Mouse (Mus musculus): ENCODE results near the gene Tagap.
"Not testable (repeated sequence)": the region's sequence is repeated elsewhere in the genome, so short reads cannot be mapped to it uniquely, and the experiment has no call there.

Gene Tagap

DNA sequence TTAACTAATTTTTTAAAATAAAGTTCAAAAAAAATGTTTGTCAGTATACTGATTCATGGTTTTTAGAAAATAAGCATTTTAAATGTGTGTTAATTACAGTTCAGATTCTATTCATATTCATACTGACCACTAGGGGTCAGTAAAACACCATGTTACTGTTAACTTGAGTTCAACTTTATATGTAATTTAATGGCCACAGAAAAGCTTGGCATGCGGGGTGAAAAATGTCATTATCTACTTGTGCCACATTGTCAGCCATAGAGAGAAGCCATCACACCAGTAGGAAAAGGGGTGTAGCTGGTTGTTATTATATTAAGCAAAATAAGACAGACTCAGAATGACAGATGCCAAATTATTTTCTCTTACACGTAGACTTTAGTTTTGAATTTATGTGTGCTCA lies 57.7 kb downstream of the Tagap start:
- not testable (repeated sequence) for DNase-seq (ENCODE audit: low spot score)
